Mouse (Mus musculus) cortical plate, adult 2 months (tissue): Measurements from ENCODE around the gene Gm9999. TPM values are rescaled to one million over a fixed set of nuclear protein-coding genes. Genes with fewer than 3 reads are reported as not detected.

Source experiments
- H3K27ac ChIP-seq: fragments of 200-500 bp; 2 replicates; pipeline ENCODE4 v1.5.1; 2012; ENCODE audit warnings: low read length, control low read depth, inconsistent platforms; ENCODE audit not compliant: insufficient read depth
- H3K4me1 ChIP-seq: fragments of 200-500 bp; 2 replicates; pipeline ENCODE4 v1.6.1; 2011; ENCODE audit warnings: low read length; ENCODE audit not compliant: control insufficient read depth, insufficient read depth
- H3K4me3 ChIP-seq: fragments of 200-500 bp; 2 replicates; pipeline ENCODE4 v1.5.1; 2011; ENCODE audit warnings: mild to moderate bottlenecking, low read length, control low read depth; ENCODE audit not compliant: insufficient read depth
- CTCF ChIP-seq: fragments of 200-500 bp; IDR thresholded peaks from 2 replicates; pipeline ENCODE4 v1.5.1; 2011; ENCODE audit warnings: mild to moderate bottlenecking, control low read depth, low read length; ENCODE audit not compliant: insufficient read depth; ENCODE audit errors: extremely low read depth
- POLR2A ChIP-seq: fragments of 200-500 bp; IDR thresholded peaks from 2 replicates; pipeline ENCODE4 v1.6.1; 2011; ENCODE audit warnings: mild to moderate bottlenecking, low read length, control low read depth; ENCODE audit not compliant: insufficient read depth; ENCODE audit errors: extremely low read depth
- polyA plus RNA-seq: library from polyadenylated mRNA; depleted of rRNA; stranded (reverse); fragments of >200 nt; gene quantifications from 2 replicates; pipeline ENCODE4 v1.2.3, GENCODE M21; 2012

The Gm9999 gene
- polyA plus RNA-seq, 1 experiment: not detected

GRCm38 (mm10) chr7:46998942-46999341 lies 15.6 kb downstream of the Gm9999 start:
- no peak overlapping the region for H3K4me3 ChIP-seq
- H3K4me1 ChIP-seq: peaks cover 10% of the 10 kb centered on the region
- H3K27ac ChIP-seq: no peak overlapping the region
- no peak for TF ChIP-seq CTCF
- no peak for TF ChIP-seq POLR2A

- Histone ChIP-seq H3K4me1 (peaks cover 10% of the 10 kb centered on the region), H3K27ac (no peak overlapping the region), H3K4me3 (no peak overlapping the region)
- TF ChIP-seq CTCF (no peak), POLR2A (no peak)
These were observed 16.7 kb downstream of the Gm9999 start for GRCm38 (mm10) chr7:46999983-47000643.

- H3K4me1 ChIP-seq: peaks cover 11% of the 10 kb centered on the region
- TF ChIP-seq CTCF (no peak), POLR2A (no peak)
- H3K4me3 ChIP-seq: no peak overlapping the region
- H3K27ac ChIP-seq: no peak overlapping the region
These were observed 17.2 kb downstream of the Gm9999 start for GRCm38 (mm10) chr7:47000644-47000983.

GRCm38 (mm10) chr7:47001125-47001899 lies 17.9 kb downstream of the Gm9999 start:
- TF ChIP-seq CTCF (no peak), POLR2A (no peak)
- Histone ChIP-seq H3K4me1 (peaks cover 12% of the 10 kb centered on the region), H3K27ac (no peak overlapping the region), H3K4me3 (no peak overlapping the region)

- no peak overlapping the region for H3K27ac ChIP-seq
- no peak for TF ChIP-seq CTCF
- TF ChIP-seq POLR2A: no peak
- H3K4me1 ChIP-seq: peaks cover 12% of the 10 kb centered on the region
- H3K4me3 ChIP-seq: no peak overlapping the region
These were observed 18.5 kb downstream of the Gm9999 start for GRCm38 (mm10) chr7:47001900-47002275.

- H3K4me1 ChIP-seq: peaks cover 12% of the 10 kb centered on the region
- no peak overlapping the region for H3K27ac ChIP-seq
- H3K4me3 ChIP-seq: no peak overlapping the region
- TF ChIP-seq CTCF (no peak), POLR2A (no peak)
These were observed 20.2 kb downstream of the Gm9999 start for GRCm38 (mm10) chr7:47003411-47004115.

GRCm38 (mm10) chr7:47007109-47007780 lies 23.9 kb downstream of the Gm9999 start:
- no peak for TF ChIP-seq POLR2A
- TF ChIP-seq CTCF: no peak
- peak overlapping the region; percentile 75 for H3K4me3 ChIP-seq
- H3K4me1 ChIP-seq: peaks cover 7% of the 10 kb centered on the region; the same call in 1 of the 2 replicates
- H3K27ac ChIP-seq: 0 out of 2 replicates have a peak overlapping the region, but pooled peaks have one; percentile 19

- 0 out of 2 replicates have a peak, but pooled peaks have one; percentile 4 for TF ChIP-seq CTCF
- no peak for TF ChIP-seq POLR2A
- Histone ChIP-seq H3K4me1 (peaks cover 6% of the 10 kb centered on the region; the same call in 1 of the 2 replicates), H3K4me3 (peak overlapping the region; percentile 75), H3K27ac (peak overlapping the region; percentile 19)
These were observed 24.4 kb downstream of the Gm9999 start for GRCm38 (mm10) chr7:47007818-47008167.

- H3K27ac ChIP-seq: peak within 1 kb of the TSS; percentile 69
- peaks cover 6% of the 10 kb centered on the region; the same call in 1 of the 2 replicates for H3K4me1 ChIP-seq
- TF ChIP-seq CTCF (no peak), POLR2A (peak; percentile 82)
- peak within 1 kb of the TSS; percentile 75 for H3K4me3 ChIP-seq
These were observed 25.0 kb downstream of the Gm9999 start, which contains the start of gene Spty2d1 for GRCm38 (mm10) chr7:47008168-47008993. Gene Spty2d1, minus strand, starts transcription at chr7:47008411.
